Mouse (Mus musculus) liver, postnatal 0 days (tissue): ENCODE measurements around the gene Pard3. TPM values are rescaled to one million over a fixed set of nuclear protein-coding genes. Genes with fewer than 3 reads are reported as not detected.

ENCODE experiments used
- ATAC-seq: fragments of 200-750 bp; cut with Nextera tagmentation; 2 replicates; pipeline ENCODE4 v1.8.0; 2017; ENCODE audit warnings: mild to moderate bottlenecking, moderate library complexity
- DNase-seq: peaks from one replicate; pipeline ENCODE4 v3.0.0-alpha.2; 2016
- H3K27ac ChIP-seq: fragments of 300-500 bp; sonication (generic); 2 replicates; pipeline ENCODE4 v1.5.1; 2014; ENCODE audit warnings: antibody characterized with exemption, moderate library complexity, mild to moderate bottlenecking, low read depth
- H3K27me3 ChIP-seq: fragments of 300-500 bp; sonication (generic); 2 replicates; pipeline ENCODE4 v1.6.1; 2014; ENCODE audit warnings: low read length, control low read depth, mixed read lengths; ENCODE audit not compliant: insufficient read depth
- H3K36me3 ChIP-seq: fragments of 300-500 bp; sonication (generic); replicated peaks from 2 replicates; pipeline ENCODE4 v1.6.1; 2014; ENCODE audit warnings: mild to moderate bottlenecking, control low read depth, low read length, moderate library complexity, mixed read lengths; ENCODE audit not compliant: insufficient read depth
- H3K4me1 ChIP-seq: fragments of 300-500 bp; sonication (generic); 2 replicates; pipeline ENCODE4 v1.6.1; 2014; ENCODE audit warnings: antibody characterized with exemption, mild to moderate bottlenecking, control low read depth; ENCODE audit not compliant: insufficient read depth
- H3K4me2 ChIP-seq: fragments of 300-500 bp; sonication (generic); 2 replicates; pipeline ENCODE4 v1.6.1; 2014; ENCODE audit warnings: low read depth, mild to moderate bottlenecking, low read length, moderate library complexity, mixed read lengths
- H3K4me3 ChIP-seq: fragments of 300-500 bp; sonication (generic); 2 replicates; pipeline ENCODE4 v1.5.1; 2014; ENCODE audit warnings: low read depth, low read length
- H3K9ac ChIP-seq: fragments of 300-500 bp; sonication (generic); replicated peaks from 2 replicates; pipeline ENCODE4 v1.6.1; 2014; ENCODE audit warnings: mild to moderate bottlenecking, moderate library complexity
- H3K9me3 ChIP-seq: fragments of 300-500 bp; sonication (generic); 2 replicates; pipeline ENCODE4 v1.6.1; 2016; ENCODE audit warnings: mild to moderate bottlenecking, control low read depth, low read length, mixed read lengths
- CTCF ChIP-seq: sonication (generic); IDR thresholded peaks from 2 replicates; pipeline ENCODE4 v1.5.1; 2016; ENCODE audit warnings: antibody characterized with exemption, low read depth
- EP300 ChIP-seq: IDR thresholded peaks from 2 replicates; pipeline ENCODE4 v1.6.1; 2016; ENCODE audit warnings: antibody characterized with exemption, low read depth, mild to moderate bottlenecking
- WGBS: fragments of 180-500 bp; shearing (Covaris S2); extraction: QIAGEN DNeasy Blood & Tissue Kit; methylation state at CpG from one replicate; pipeline ENCODE4 v1.1.7; 2014; ENCODE audit not compliant: insufficient replicate concordance; 5-methylcytosine and 5-hydroxymethylcytosine counted together
- polyA plus RNA-seq: library from polyadenylated mRNA; unstranded; fragments of >200 nt; fragmentation: Nextera tagmentation; extraction: Ambion mirVana; gene quantifications from 2 replicates; pipeline ENCODE4 v1.2.1, GENCODE M21; 2015

Pard3 gene
- polyA plus RNA-seq, 1 experiment from 2014 or later, result 10.2 TPM

DNA sequence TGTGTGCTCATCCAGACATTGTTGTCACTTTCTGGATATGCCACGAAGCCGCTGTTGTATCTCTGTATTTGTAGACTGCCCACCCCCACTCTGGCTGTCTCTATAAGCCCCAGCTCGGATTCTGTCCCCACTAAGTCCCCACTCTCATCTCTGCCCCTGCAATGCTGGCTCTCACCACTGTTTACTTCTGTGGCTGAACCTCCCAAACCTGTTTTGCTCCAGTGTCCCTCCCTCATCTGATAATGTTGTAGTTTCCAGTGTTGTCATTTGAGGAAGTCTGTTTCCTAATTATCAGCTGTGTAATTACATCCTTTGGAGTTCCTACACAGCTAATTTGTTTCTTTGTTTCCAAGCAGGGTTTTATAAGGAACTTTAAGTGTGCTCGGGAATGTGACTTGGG is 81.4 kb downstream of the Pard3 start:
- Histone ChIP-seq H3K4me3 (no peak overlapping the region), H3K9me3 (no peaks in the 10 kb centered on the region), H3K27ac (no peak overlapping the region), H3K9ac (no peak overlapping the region), H3K27me3 (no peaks in the 10 kb centered on the region), H3K4me2 (no peak overlapping the region), H3K4me1 (peaks cover 21% of the 10 kb centered on the region), H3K36me3 (no peaks in the 10 kb centered on the region)
- TF ChIP-seq EP300, result no peak
- TF ChIP-seq CTCF, result no peak
- WGBS, result 33% methylated on average over 4 of the region's 4 CpGs
- no peak for DNase-seq
- ATAC-seq, result no peak

DNA sequence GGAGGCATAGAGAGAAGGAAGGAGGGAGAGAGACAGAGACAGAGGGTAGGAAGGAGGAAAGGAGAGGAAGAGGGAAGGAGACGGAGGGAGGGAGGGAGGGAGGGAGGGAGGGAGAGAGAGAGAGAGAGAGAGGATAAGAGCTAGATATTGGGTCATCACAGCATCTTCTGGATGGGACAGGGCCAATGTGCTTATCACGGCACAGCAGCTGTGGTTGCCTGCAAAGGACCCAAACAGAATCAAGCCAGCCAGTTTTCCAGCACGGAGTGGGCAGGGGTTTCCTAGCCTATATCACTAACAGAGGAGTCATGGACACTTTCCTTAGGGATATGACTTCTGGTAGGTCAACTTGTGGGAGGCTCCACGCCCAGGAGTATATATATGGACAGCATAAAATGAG is 82.4 kb downstream of the Pard3 start:
- DNase-seq (no peak), ATAC-seq (peak; percentile 53)
- no peak overlapping the region for H3K4me2 ChIP-seq

DNA sequence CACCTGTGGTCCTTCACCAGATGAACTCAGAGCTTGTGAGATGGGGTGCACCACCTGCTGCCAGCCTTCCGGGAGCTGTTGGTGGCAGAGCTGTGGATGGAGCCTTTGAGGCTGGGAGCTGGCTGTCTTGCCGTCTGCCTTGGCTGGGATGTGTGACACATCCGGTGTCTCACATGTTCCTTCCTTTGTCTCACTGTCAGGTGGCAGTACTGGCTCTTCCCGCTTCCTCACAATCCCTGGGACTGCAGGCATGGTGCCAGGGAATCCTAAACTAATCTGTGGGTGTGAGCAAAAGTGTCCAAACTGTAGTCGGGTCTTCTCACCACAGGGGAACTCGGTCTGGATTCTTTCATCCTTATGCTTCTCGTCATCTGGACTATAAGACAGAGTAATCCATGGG is 85.1 kb downstream of the Pard3 start:
- no peak overlapping the region for H3K4me3 ChIP-seq
- DNase-seq (no peak), ATAC-seq (no peak)
- TF ChIP-seq CTCF (no peak), EP300 (no peak)
- no peaks in the 10 kb centered on the region for H3K27me3 ChIP-seq
- H3K9ac ChIP-seq, result no peak overlapping the region
- no peak overlapping the region for H3K4me2 ChIP-seq
- 63% methylated on average over 7 of the region's 7 CpGs for WGBS
- no peak overlapping the region for H3K27ac ChIP-seq
- H3K9me3 ChIP-seq, result no peaks in the 10 kb centered on the region
- no peaks in the 10 kb centered on the region for H3K36me3 ChIP-seq
- peaks cover 19% of the 10 kb centered on the region for H3K4me1 ChIP-seq

More for the DNA sequence above, 82.4 kb downstream of the Pard3 start:
- TF ChIP-seq CTCF (no peak), EP300 (no peak)
- peaks cover 19% of the 10 kb centered on the region for H3K4me1 ChIP-seq
- H3K9me3 ChIP-seq, result no peaks in the 10 kb centered on the region
- no peaks in the 10 kb centered on the region for H3K27me3 ChIP-seq
- no peak overlapping the region for H3K4me3 ChIP-seq
- 34% methylated on average over 4 of the region's 4 CpGs for WGBS
- no peak overlapping the region for H3K27ac ChIP-seq
- no peaks in the 10 kb centered on the region for H3K36me3 ChIP-seq
- H3K9ac ChIP-seq, result no peak overlapping the region

DNA sequence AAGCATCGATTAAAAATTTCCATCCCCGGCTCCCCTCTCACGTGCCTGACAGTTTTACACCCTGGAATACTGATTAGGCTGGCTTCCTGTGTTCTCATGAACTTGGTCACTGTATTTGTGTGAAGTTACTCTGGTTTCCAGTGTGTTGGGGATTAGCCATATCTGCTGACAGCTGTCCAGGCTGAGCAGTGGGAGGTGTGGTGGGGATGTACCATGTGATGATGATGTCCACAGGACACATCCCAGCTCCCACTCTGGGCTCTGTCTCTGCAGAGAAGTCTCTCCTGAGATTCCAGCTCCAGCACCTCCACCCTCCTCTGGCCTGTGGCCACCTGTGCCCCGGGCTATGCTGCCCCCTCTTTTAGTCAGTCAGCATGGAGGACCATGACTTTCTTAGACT is 87.0 kb downstream of the Pard3 start:
- Histone ChIP-seq H3K27me3 (no peaks in the 10 kb centered on the region), H3K36me3 (no peaks in the 10 kb centered on the region), H3K4me1 (peaks cover 6% of the 10 kb centered on the region), H3K9me3 (no peaks in the 10 kb centered on the region), H3K9ac (no peak overlapping the region), H3K27ac (no peak overlapping the region), H3K4me3 (no peak overlapping the region), H3K4me2 (no peak overlapping the region)
- TF ChIP-seq EP300, result no peak
- TF ChIP-seq CTCF, result no peak
- DNase-seq (no peak), ATAC-seq (no peak)
- WGBS, result 79% methylated on average over 4 of the region's 4 CpGs

DNA sequence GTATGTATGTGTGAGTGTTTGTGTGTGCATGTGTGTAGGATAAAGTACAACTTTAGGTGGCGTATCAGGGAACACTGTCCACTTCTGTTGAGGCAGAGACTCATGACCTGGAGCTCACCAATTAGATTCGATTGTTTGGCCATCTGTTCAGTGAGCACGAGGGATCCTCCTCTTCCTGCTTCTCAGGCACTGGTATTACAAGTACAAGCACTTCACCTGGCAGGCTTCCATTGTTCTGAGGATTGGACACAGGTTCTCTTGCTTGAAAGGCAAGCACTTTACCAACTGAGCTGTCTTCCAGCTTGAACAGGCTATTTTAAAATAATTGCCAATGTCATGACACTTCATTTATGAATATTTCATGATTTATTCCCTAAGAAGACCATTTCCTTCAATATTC is 88.0 kb downstream of the Pard3 start:
- Histone ChIP-seq H3K36me3 (no peaks in the 10 kb centered on the region), H3K27ac (no peak overlapping the region), H3K4me3 (no peak overlapping the region), H3K9me3 (no peaks in the 10 kb centered on the region), H3K4me2 (no peak overlapping the region), H3K27me3 (no peaks in the 10 kb centered on the region), H3K4me1 (peaks cover 5% of the 10 kb centered on the region), H3K9ac (no peak overlapping the region)
- no peak for ATAC-seq
- TF ChIP-seq EP300 (no peak), CTCF (no peak)
- DNase-seq, result no peak
- WGBS, result 61% methylated on average over 3 of the region's 3 CpGs

DNA sequence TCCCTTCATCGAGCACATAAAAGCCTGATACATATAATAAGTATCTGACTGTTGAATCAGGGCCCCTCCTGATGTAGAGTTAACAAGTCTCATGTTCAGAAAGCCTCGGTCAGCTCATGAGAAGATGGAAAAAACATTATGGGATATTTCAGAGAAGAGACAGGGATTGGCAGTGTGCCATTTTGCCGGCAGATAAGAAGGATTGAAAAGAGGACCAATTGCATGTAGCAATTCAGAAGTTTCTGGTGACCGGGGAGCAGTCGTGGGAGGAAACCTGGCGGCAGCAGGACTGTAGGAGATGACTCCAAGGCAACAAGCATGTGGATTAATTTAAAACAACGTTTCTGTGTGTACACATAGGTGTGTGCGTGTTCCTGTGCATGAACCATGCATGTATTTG is 93.4 kb downstream of the Pard3 start:
- Histone ChIP-seq H3K27me3 (no peaks in the 10 kb centered on the region), H3K4me2 (no peak overlapping the region), H3K27ac (no peak overlapping the region), H3K4me1 (no peaks in the 10 kb centered on the region), H3K4me3 (no peak overlapping the region), H3K9ac (no peak overlapping the region), H3K9me3 (no peaks in the 10 kb centered on the region), H3K36me3 (no peaks in the 10 kb centered on the region)
- ATAC-seq (no peak), DNase-seq (no peak)
- WGBS, result 55% methylated on average over 8 of the region's 8 CpGs
- TF ChIP-seq EP300 (no peak), CTCF (no peak)

DNA sequence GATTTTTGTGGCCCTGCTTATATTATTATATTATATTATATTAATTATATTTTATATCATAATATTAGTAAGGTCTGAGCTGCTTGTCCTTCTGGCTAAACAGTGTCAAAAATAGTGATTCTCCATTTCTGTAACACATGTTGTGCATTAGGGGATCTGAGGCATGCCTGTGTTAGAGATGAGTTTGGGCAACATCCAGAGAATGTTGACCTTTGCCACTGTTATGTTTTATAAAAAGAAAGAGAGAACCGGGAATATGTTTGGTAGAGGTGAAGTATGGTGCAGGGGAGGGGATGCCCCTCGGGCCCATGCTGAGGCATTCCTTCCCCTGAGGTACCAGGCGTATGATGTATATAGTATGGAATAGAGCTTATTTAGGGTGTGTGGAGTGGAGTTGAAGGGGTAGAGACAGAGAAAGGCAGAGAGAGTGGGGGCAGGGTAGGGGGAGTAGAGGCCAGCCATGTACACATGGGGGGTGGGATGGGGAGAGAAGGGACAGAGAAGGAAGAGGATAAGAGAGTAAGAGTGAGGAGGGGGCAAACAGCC is 95.8 kb downstream of the Pard3 start:
- no peaks in the 10 kb centered on the region for H3K36me3 ChIP-seq
- H3K9me3 ChIP-seq, result no peaks in the 10 kb centered on the region
- H3K27ac ChIP-seq, result no peak overlapping the region
- no peak overlapping the region for H3K4me3 ChIP-seq
- H3K4me1 ChIP-seq, result peaks cover 5% of the 10 kb centered on the region; the same call in 1 of the 2 replicates
- H3K9ac ChIP-seq, result no peak overlapping the region
- TF ChIP-seq EP300 (no peak), CTCF (no peak)
- no peak for DNase-seq
- no peak overlapping the region for H3K4me2 ChIP-seq
- ATAC-seq, result no peak
- 70% methylated on average over 3 of the region's 3 CpGs for WGBS
- no peaks in the 10 kb centered on the region for H3K27me3 ChIP-seq
